Mouse (Mus musculus) liver, adult (tissue): ENCODE data around the gene Efna2.

ENCODE experiments used
- GATA4 ChIP-seq: IDR thresholded peaks from 2 replicates; pipeline ENCODE4 v1.6.1; 2014; ENCODE audit warnings: mild to moderate bottlenecking, low read length; ENCODE audit not compliant: insufficient replicate concordance

The Efna2 gene

DNA sequence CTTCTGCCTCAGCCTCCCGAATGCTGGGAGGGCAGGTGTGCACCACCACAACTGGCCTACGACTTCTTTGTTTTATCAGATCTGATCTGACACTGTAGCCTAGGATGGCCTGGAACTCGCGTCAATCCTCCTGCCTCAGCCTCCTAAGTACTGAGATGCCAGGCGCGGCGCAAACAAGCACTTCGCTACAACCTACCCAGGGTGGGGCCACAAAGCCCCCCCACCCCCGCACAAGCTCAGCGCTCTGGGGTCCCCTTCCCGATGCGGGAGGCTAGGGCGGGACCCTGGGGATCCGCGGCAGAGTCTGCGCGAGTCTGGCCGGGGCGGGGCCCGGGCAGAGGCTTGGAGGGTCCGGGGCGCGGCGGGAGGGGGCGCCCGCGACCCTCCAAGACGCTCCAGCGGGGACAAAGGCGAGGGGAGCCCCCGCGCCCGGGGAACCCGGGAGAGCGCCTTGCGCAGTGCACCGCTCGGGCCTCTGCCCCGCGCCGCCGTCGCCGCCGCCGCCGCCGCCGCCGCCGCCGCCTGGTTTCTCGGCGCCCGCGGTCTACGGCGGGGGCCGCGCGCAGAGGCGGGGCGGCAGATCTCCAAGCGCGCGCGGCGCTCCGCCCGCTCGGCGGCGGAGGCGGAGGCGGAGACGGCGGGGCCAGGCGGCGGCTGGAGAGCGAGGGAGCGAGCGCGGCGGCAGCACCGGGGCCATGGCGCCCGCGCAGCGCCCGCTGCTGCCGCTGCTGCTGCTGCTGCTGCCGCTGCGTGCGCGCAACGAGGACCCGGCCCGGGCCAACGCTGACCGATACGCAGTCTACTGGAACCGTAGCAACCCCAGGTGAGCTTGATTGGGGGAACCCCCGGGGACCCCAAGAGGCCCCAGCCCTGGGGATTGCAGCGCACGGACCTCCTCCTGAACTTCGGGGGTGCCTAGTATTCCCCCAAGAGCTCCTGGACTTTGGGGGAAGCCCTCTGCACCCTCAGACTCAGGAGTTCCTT is at the start of gene Efna2:
TSS of gene Efna2 (plus strand) at position 415 of the 984 bp plus-strand sequence.
- no peak for TF ChIP-seq GATA4

DNA sequence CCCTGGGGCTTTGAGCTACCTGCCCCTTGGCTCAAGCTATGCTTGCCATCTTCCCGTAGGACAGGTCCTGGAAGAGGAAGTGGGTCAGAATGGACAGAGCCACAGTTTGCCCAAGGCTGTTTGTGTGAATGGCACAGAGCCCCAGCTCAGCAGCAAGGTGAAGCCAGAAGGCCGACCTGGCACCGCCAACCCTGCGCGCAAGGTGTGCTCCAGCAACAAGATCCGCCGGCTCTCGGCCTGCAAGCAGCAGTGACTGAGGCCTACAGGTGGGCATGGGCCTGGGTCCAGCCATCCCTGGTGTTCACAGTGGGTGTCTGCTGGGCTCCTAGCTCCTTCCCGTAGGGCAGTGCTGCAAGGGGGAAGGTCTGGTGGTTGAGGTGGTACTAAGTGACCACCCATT is 49.4 kb upstream of the Efna2 start:
- TF ChIP-seq GATA4: no peak

DNA sequence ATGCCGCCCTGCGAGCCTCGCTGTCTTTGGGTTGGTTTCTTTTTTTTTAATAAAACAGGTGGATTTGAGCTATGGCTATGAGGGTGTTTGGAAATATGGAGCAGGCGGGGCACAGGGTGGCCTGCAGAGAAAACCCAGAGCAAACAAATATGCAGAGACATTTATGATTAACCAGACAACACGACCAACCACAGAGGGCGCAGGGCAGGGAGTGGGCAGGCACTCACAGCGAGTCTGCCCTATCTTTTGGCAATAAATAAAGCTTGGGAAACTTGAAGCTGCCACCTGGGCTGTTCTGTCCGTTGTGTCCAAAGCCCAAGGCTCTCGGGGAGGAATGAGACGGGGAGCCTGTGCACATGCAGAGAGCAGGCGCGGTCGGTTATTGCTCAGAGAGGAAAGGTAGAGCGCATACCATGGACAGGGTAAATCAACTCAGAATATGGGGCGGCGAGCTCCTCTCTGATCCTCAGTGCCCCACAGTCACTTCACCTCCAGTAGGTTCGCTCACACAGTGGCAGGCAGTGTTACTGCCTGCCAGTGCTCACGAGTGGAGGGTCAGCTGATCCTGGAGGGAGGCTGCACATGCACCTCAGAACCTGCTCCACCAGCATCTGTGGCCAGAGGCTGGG is 48.8 kb upstream of the Efna2 start:
- peak; percentile 87; the same call in 1 of the 2 replicates for TF ChIP-seq GATA4

DNA sequence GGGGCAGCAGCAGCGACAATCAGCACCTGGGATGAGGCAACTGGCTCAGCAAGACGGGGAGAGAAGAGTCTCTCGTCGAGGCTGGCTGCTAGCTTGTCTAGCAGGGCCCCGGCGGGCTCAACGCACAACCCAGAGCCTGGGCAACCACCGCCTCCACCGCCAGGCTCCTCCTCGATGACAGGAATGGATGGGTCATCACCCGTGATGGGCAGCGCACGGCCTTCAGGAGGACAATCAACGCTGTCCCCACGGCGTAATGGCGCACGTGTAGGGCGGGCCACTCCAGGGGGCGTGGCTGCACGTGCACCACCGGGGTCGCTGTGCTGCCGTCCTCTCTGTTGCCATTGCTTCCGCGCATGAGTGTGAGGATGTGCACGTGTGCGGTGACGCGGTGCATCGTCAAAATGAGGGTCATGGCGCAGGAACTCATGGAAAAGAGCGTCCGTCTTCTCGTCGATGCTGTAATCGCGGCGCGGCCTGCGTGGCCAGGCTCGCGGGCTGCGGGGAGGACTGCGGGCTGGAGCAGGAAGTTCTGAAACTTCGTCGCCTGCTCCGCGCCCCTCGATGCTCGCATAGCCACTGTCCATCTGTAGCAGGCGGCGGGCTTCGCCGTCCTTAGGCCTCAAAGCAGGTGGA is 47.8 kb upstream of the Efna2 start:
- TF ChIP-seq GATA4: no peak

DNA sequence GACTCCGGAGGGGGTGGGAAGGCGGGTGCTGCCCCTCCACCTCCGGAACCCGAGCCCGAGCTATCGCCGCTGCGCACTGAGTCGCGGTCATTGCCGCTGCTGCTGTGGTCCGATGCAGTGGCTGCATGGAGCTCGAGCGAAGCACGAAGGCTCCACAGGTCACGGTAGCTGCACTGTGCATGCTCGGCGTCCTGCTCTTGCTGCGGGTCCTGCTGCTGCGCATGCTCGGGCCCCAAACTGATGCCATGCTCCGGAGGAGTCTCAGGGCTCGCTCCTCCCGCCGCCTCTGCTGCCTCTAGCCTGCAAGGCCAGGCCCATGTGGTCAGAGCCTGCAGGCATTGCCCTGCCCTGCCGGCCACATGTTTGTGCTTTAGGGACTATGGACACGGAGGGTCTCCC is 47.3 kb upstream of the Efna2 start:
- no peak for TF ChIP-seq GATA4

DNA sequence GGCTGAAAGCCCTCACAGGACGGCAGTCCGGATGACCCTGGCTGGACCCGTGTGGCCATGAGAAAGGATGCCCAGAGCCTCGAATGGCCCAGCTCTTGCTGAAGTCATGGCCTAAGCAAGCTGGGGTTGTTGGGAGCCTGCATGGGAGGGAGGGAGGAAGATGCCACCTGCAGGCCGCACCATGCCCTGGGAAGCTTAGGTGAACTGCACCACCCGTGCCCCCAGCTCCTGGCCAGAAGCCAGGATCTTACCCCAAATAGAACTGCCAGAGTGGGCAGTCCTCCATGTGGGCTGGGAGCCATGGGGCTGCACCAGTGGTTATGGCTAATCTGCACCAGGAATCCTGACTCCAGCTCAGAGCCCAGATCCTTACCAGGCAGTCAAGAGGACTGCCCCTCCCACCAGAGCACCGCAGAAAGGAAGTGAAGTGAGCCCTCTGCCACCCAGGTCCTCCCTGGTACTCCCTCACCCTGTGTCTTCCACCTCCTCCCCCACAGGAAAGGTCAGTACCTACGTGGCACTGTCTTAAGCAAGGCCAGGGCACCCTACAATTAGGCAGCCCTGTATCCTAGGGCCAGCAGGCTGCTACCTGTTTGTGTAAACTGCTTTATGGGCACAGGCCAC is 45.9 kb upstream of the Efna2 start:
- no peak for TF ChIP-seq GATA4

DNA sequence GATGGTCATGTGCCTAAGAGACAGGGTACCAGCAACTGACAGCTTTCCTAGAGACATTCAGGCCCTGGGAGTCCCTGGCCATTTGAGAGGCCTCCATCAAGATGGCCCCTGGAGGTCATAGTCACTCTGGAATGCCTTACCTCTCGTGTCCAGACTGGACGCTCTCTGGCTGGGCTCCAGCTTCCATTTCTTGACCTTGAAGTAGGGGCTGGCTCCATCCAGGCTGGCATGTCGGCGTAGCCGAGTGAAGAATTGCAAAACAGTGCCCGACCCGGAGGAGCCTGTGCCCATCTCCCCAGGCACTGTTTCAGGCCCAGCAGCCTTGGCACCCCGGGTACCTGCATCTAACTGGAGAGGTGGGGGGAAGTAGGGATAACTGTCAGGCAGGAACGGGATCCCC is 44.9 kb upstream of the Efna2 start:
- TF ChIP-seq GATA4: no peak

DNA sequence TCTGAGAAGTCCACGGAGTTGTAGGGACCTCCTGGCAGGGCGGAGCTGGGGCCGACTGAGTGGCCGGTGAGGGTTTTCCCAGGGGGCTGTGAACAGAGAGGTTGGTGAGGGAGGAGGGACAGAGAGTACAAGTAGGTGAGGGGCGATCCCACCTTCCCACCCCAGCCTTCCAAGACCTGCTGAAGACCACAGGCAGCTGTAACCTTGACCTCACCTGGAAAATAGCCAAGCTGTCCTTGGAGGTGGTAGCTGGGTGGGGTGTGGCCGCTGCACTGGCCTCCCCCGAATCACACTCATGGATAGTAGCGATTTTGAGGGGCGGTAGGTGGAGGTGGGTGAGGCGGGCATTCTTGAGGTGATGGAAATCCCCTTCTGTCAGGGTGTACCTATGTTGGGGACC is 44.1 kb upstream of the Efna2 start:
- TF ChIP-seq GATA4: no peak

DNA sequence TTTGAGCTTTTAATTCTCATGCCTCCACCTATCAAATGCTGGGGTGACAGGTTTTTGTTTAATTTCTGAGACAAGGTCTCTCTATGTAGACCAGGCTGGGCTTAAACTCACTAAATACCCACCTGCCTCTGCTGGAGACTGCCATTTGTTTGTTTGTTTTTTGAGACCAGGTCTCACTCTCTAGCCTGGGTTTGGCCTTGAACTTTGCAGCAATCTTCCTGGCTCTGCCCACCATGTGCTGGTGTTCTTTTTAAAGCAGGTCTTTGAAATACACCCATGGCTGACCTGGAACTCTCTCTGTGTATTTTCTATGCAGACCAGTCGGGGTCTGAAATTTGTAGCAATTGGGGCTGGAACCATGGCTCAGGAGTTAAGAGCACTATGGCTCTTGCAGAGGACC is 43.6 kb upstream of the Efna2 start:
- TF ChIP-seq GATA4: no peak

DNA sequence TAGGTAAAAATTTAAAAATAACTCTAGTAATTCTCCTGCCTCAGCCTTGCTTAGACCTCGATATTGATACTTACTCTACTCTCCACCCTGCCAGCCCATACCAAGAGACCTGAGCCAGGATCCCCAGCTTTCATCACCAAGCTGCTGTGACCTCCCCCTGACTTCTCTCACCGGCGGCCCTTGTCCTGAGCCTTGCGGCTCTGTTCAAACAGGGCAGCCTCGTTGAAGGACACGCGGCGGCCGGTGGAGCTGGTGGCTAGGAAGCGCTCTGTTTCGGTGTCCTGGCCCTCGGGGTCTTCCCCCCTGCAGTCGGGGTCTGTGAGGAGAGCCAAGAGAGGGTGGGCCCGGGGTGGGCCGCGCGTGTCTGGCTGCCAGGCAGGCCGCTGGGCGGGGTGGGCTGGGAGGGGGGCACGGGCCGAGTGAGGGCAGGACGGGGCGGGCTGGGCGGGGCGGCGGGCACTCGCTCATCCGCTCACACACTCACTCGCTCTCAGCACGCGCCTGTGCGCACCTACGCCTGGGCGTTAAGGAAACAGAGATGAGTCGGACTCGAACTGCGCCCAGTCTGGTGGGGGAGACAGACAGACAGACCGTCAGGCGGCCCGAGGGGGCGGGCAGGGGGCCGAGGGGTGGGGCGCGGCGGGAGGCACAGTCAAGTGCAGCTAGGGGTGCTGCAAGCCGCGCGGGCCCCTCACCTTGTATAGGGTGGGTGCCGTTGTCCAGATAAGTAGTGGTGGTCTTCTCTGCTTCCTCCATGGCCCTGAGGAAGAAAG is 42.9 kb upstream of the Efna2 start:
- TF ChIP-seq GATA4: no peak

DNA sequence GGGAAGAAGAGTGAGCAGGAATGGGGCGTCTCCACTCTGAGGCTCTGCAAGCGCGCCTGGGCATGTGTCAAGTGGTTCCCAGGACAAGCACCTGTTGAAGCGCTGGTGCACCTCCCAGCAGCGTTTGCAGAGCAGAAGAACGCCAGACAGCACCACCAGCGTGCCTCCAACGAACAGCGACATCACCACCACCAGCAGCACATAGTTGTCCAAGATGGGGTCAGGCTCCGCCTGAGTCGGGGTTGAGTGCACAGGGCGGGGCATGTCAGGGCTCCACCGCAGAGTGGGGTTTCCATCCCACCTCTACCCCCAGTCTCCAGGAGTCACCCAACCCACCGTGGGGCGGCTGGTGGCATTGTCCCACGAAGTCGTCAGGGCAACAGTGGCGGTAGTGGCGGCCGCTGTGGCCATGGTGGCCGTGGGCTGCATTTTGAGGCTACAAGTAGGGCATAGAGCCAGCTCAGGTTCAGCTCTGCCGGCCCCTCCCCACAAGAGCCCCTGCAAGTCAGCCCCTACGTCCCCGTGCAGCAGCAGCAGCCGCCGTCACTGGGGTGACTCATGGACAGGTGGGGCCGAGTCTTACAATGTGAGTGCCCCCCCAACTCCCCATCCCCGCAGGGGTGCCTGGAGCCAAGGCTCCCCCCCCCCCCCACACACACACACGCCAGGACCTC is 42.2 kb upstream of the Efna2 start:
- no peak for TF ChIP-seq GATA4

DNA sequence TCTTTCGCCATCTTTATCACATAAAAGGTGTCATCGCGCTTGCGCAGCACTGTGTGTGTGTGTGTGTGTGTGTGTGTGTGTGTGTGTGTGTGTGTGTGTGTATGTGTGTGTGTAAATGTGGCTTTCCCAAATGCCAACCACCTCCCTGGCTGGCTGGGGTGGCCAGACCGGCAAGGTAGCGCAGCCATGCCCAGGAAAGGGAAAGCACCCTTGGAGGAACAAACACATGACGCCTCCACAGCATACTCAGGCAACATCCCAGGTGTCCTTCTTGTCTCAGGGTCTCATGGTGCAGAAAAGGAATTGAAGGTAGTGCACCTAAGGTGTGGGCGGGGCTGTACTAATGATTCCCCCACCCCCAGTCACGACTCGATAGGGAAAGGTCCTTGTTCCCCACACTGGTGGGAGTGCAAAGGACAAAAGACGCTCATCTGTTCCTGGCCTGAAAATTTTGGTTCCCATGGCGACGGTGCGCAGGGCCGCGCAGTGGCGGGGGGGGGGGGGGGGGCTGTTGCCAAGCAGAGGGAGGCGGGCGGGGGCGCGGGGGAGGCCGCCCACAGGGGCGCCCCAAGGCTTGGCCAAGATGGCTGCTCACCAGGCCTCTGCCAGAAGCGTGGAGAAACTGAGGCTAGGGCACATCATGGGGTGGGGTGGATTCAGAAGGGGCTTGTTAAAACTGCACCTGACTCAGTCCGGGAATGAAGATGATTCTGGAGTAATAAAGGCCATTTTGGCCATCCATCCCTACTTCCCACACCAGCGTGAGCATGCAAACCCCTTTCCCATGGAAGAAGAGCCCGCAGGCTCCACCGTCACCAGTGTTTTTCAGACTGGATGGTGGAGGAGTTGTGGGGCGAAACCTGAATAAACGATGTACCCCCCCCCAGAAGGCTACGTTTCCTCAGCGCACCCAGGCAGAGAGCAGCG is 41.4 kb upstream of the Efna2 start:
- no peak for TF ChIP-seq GATA4
